13 mouse cellular contexts compared by ENCODE assay signal in genomic region chr11:46235334-46235733, GRCm38 (mm10). TPM values are rescaled to one million over a fixed set of nuclear protein-coding genes. Genes with fewer than 3 reads are reported as not detected.
DNase-seq lines count a peak whose midpoint lies in the region; ATAC-seq and TF ChIP-seq lines count a peak whose summit lies in the region.
"Had no signal": no experiment of that assay in that cellular context is flagged by ENCODE, and none has a peak within 500 bp of the region (broad histone marks: within the 10 kb centered on the region; RNA-seq: fewer than 3 reads in every experiment).

Gene Fndc9, plus strand, starts transcription at chr11:46235531.

- H3K4me1 ChIP-seq in forebrain, embryonic 13.5 days: peaks cover 21% of the 10 kb centered on the region
- H3K4me1 ChIP-seq in hindbrain, embryonic 12.5 days: peaks cover 15% of the 10 kb centered on the region
- H3K4me1 ChIP-seq in intestine, embryonic 15.5 days (replicated peaks): no peaks in the 10 kb centered on the region
- H3K4me1 ChIP-seq in stomach, postnatal 0 days (replicated peaks; ENCODE audit: control insufficient read depth, insufficient read depth): no peaks in the 10 kb centered on the region
- H3K4me1 ChIP-seq: embryonic facial prominence, embryonic 15.5 days had no signal

- peaks cover 63% of the 10 kb centered on the region for H3K36me3 ChIP-seq in forebrain, embryonic 13.5 days (ENCODE audit: poor library complexity, severe bottlenecking)
- H3K36me3 ChIP-seq in hindbrain, embryonic 12.5 days: peaks cover 42% of the 10 kb centered on the region
- H3K36me3 ChIP-seq in intestine, embryonic 15.5 days: no peaks in the 10 kb centered on the region
- H3K36me3 ChIP-seq in stomach, postnatal 0 days (ENCODE audit: control insufficient read depth, insufficient read depth, low read length): no peaks in the 10 kb centered on the region
- H3K36me3 ChIP-seq: embryonic facial prominence, embryonic 15.5 days had no signal

- H3K9me3 ChIP-seq in forebrain, embryonic 13.5 days (replicated peaks): no peaks in the 10 kb centered on the region
- H3K9me3 ChIP-seq in hindbrain, embryonic 12.5 days (replicated peaks): no peaks in the 10 kb centered on the region
- no peaks in the 10 kb centered on the region for H3K9me3 ChIP-seq in intestine, embryonic 15.5 days
- H3K9me3 ChIP-seq in stomach, postnatal 0 days (ENCODE audit: control insufficient read depth, low read length): no peaks in the 10 kb centered on the region
- H3K9me3 ChIP-seq: embryonic facial prominence, embryonic 15.5 days had no signal

- intact Hi-C loops in left cerebral cortex, postnatal 25 days (cut with DNase I): no loop called here
- intact Hi-C loops in heart, postnatal 25 days (cut with DNase I): no loop called here

- DNase-seq in left cerebral cortex, postnatal 25 days (ENCODE audit: low spot score in 2 of 2): peak; percentile 81 to 98
- peak; percentile 93 for DNase-seq in right cerebral cortex, adult 18-20 months
- DNase-seq in kidney, postnatal 14 days: no peak
- DNase-seq in heart, postnatal 25 days (ENCODE audit: low spot score): no peak
- DNase-seq in stomach, postnatal 0 days (ENCODE audit: low spot score): no peak
- DNase-seq: adrenal gland, postnatal 10 days; kidney, adult 18-20 months; liver had no signal

- no peak for TF ChIP-seq CTCF in stomach, postnatal 0 days (IDR thresholded peaks at IDR 0.05; ENCODE audit: low read depth)

- no peak within 1 kb of the TSS for H3K4me3 ChIP-seq in forebrain, embryonic 13.5 days
- H3K4me3 ChIP-seq in hindbrain, embryonic 12.5 days: no peak within 1 kb of the TSS
- no peak within 1 kb of the TSS for H3K4me3 ChIP-seq in intestine, embryonic 15.5 days (replicated peaks)
- no peak within 1 kb of the TSS for H3K4me3 ChIP-seq in stomach, postnatal 0 days (ENCODE audit: low read depth, low read length)
- H3K4me3 ChIP-seq: embryonic facial prominence, embryonic 15.5 days had no signal

- TF ChIP-seq EP300 in stomach, postnatal 0 days (optimal IDR thresholded peaks at IDR 0.05): no peak

- peak; percentile 70 for ATAC-seq in forebrain, embryonic 13.5 days
- ATAC-seq in hindbrain, embryonic 12.5 days (ENCODE audit: low FRiP score): peak; percentile 76
- ATAC-seq in intestine, embryonic 15.5 days: no peak
- no peak for ATAC-seq in stomach, postnatal 0 days (ENCODE audit: low FRiP score, low TSS enrichment)

- H3K27me3 ChIP-seq in forebrain, embryonic 13.5 days: no peaks in the 10 kb centered on the region
- no peaks in the 10 kb centered on the region for H3K27me3 ChIP-seq in hindbrain, embryonic 12.5 days
- no peaks in the 10 kb centered on the region for H3K27me3 ChIP-seq in intestine, embryonic 15.5 days (replicated peaks)
- H3K27me3 ChIP-seq in stomach, postnatal 0 days (ENCODE audit: control insufficient read depth, insufficient read depth, low read length): no peaks in the 10 kb centered on the region
- H3K27me3 ChIP-seq: embryonic facial prominence, embryonic 15.5 days had no signal

- peak within 1 kb of the TSS; percentile 27 for H3K4me2 ChIP-seq in forebrain, embryonic 13.5 days
- H3K4me2 ChIP-seq in hindbrain, embryonic 12.5 days (replicated peaks): no peak within 1 kb of the TSS
- H3K4me2 ChIP-seq in intestine, embryonic 15.5 days (replicated peaks): no peak within 1 kb of the TSS
- H3K4me2 ChIP-seq in stomach, postnatal 0 days (replicated peaks; ENCODE audit: low read depth): no peak within 1 kb of the TSS
- H3K4me2 ChIP-seq: embryonic facial prominence, embryonic 15.5 days had no signal

- H3K27ac ChIP-seq in forebrain, embryonic 13.5 days: peak within 1 kb of the TSS; percentile 64
- H3K27ac ChIP-seq in hindbrain, embryonic 12.5 days: peak within 1 kb of the TSS; percentile 26
- no peak within 1 kb of the TSS for H3K27ac ChIP-seq in intestine, embryonic 15.5 days
- H3K27ac ChIP-seq in stomach, postnatal 0 days (replicated peaks): no peak within 1 kb of the TSS
- H3K27ac ChIP-seq: embryonic facial prominence, embryonic 15.5 days had no signal

- WGBS in forebrain, embryonic 13.5 days: 21% methylated on average over 11 of the region's 11 CpGs
- 37% methylated on average over 11 of the region's 11 CpGs for WGBS in hindbrain, embryonic 12.5 days
- WGBS in intestine, embryonic 15.5 days: 71% methylated on average over 11 of the region's 11 CpGs
- 67% methylated on average over 11 of the region's 11 CpGs for WGBS in stomach, postnatal 0 days

- peak within 1 kb of the TSS; percentile 28 for H3K9ac ChIP-seq in forebrain, embryonic 13.5 days
- no peak within 1 kb of the TSS for H3K9ac ChIP-seq in hindbrain, embryonic 12.5 days
- H3K9ac ChIP-seq in intestine, embryonic 15.5 days: no peak within 1 kb of the TSS
- H3K9ac ChIP-seq in stomach, postnatal 0 days (ENCODE audit: low read length): no peak within 1 kb of the TSS
- H3K9ac ChIP-seq: embryonic facial prominence, embryonic 15.5 days had no signal

RNA-seq across cellular contexts. Expression of gene Fndc9, which starts in this region (rescaled TPM):
- 2.2 and 2.5 TPM in 2 replicates for polyA plus RNA-seq in forebrain, embryonic 13.5 days (2015; fragmentation: Nextera tagmentation; extraction: Ambion mirVana)
- polyA plus RNA-seq in hindbrain, embryonic 12.5 days (2016; fragmentation: Nextera tagmentation; extraction: Ambion mirVana): 1.1 TPM in 2 replicates
- total RNA-seq in left cerebral cortex, postnatal 25 days (2021): 1 to 10 TPM; 5.6 to 6.1 TPM
- polyA plus RNA-seq in intestine, embryonic 15.5 days (2015; fragmentation: Nextera tagmentation; extraction: Ambion mirVana): 0.16 TPM in 1 of 2 replicates, not detected in the other
- not detected for total RNA-seq in heart, postnatal 25 days (2021)
- polyA plus RNA-seq in stomach, postnatal 0 days (2015; fragmentation: Nextera tagmentation; extraction: Ambion mirVana): 6.9 and 8.2 TPM in 2 replicates
- total RNA-seq: adrenal gland, postnatal 10 days; heart, adult 8-10 months had no signal

Comparison
In these comparisons a context has a peak if more than half of its experiments do, and no peak if none do; other contexts are left out.
1. RNA of gene Fndc9 (total RNA-seq): 5.6 to 6.1 TPM in left cerebral cortex, postnatal 25 days; not detected in heart, postnatal 25 days; every median in the first group is over 4 times any median in the second.
2. ATAC-seq: peak in forebrain, embryonic 13.5 days (single experiment) and hindbrain, embryonic 12.5 days (single experiment); none in intestine, embryonic 15.5 days (single experiment) and stomach, postnatal 0 days (single experiment).
3. H3K27ac ChIP-seq: peak in forebrain, embryonic 13.5 days (single experiment) and hindbrain, embryonic 12.5 days (single experiment); none in intestine, embryonic 15.5 days (single experiment) and stomach, postnatal 0 days (single experiment).
4. DNase-seq: peak in left cerebral cortex, postnatal 25 days (2 of 2) and right cerebral cortex, adult 18-20 months (single experiment); none in kidney, postnatal 14 days (single experiment), heart, postnatal 25 days (single experiment) and stomach, postnatal 0 days (single experiment).